Mouse (Mus musculus): ENCODE measurements around the gene Vwa5b2.

DNA sequence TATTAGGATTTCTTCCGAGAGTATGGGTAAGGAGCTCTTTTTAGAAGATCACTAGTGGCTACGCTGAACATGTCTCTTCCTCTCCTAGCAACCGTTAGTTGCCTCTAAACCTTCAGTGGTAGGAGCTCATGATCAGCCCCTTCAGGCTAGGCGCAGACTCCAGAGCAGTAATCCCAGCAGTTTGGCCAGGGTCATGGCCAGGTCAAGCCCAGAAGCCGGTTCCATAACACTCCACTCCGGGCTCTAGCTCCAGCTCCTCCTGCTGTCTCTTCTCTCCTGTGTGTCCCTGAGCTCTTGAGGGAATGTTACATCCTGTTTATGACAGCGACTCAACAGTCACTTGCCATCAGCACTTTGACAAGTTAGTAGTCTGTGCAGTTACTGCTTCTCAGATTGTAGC lies 31.9 kb upstream of the Vwa5b2 start:
- no peak for TF ChIP-seq CTCF (IDR thresholded peaks at IDR 0.05; ENCODE audit: borderline replicate concordance, extremely low read depth, insufficient read depth, insufficient read length)
- no peak for TF ChIP-seq POLR2A (IDR thresholded peaks at IDR 0.05; ENCODE audit: borderline replicate concordance, extremely low read depth, insufficient read depth, insufficient read length, poor library complexity, severe bottlenecking)
